Mouse (Mus musculus): ENCODE measurements around the gene Rptor. TPM values are rescaled to one million over a fixed set of nuclear protein-coding genes. Genes with fewer than 3 reads are reported as not detected.
"Not testable (repeated sequence)": the region's sequence is repeated elsewhere in the genome, so short reads cannot be mapped to it uniquely, and the experiment has no call there.

Gene Rptor
- total RNA-seq, 2 experiments from 2014 or later: 24.9 to 32.5 TPM

DNA sequence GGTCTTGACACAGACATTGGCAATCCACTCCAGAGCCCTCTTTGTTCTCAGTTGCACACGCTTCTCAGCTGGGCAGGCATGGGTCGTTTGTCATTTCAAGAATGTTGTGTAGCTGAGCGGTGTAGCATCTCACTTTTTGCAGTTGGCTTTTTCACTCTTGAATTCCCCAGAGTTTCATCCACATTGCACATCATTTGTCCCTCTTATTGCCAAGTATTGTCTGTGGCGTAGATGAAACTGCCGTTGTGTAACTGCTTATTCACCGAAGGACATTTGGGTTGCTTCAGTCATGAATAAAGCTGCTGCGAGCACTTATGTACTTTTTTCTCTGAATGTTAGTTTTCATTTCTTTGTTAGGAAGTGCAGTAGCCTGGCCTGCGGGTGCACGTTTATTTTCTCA, 37.8 kb downstream of the Rptor start:
- Histone ChIP-seq H3K4me3 (no peak overlapping the region), H3K27ac (no peak overlapping the region)
- intact Hi-C loops (cut with DNase I): no loop called here
- TF ChIP-seq CTCF (IDR thresholded peaks at IDR 0.05): no peak
- DNase-seq: no peak

- no peak overlapping the region for H3K4me3 ChIP-seq
- DNase-seq: peak; percentile 54
- no peak for TF ChIP-seq CTCF (IDR thresholded peaks at IDR 0.05)
- intact Hi-C loops (cut with DNase I): no loop called here
- no peak overlapping the region for H3K27ac ChIP-seq
These were observed 39.2 kb downstream of the Rptor start for GRCm38 (mm10) chr11:119641831-119642381.

DNA sequence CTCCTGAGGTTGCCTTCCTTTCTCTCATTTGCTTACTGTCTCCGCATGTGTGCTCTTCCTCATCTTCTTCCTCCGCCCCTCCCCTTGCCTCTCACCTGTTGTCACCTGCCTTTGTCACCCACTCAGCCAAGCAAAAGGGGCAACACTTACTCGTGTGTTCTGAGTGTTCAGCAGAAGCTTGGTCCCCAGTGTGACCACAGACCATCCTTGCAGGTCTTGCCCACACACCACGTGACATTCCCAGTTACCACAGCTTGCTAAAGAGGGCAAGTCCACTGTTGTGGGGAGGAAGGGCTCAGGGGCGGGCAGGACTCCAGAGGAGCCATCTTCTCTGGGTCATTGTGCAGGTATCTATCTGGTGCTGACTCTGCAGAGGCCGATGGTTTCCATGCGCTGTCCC, 40.6 kb downstream of the Rptor start:
- H3K4me3 ChIP-seq: no peak overlapping the region
- no peak for DNase-seq
- intact Hi-C loops (cut with DNase I): no loop called here
- TF ChIP-seq CTCF (IDR thresholded peaks at IDR 0.05): no peak
- no peak overlapping the region for H3K27ac ChIP-seq

DNA sequence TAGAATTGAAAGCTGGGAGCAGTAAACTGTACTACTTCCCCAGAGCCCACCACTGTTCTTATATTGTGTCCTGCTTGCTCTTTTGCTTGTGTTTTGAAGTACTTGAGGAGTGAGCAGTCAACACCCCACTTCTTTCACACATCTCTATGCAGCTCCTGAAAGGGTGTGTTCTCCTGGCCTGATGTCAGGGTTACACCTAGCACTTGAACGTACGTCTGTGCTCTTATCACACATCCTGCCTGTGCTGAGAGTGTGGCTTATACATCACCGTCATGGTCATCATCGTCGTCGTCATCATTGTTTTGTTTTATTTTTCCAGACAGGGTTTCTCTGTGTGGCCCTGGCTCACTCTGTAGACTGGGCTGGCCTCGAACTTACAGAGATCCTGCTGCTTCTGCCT, 41.4 kb downstream of the Rptor start:
- H3K27ac ChIP-seq: no peak overlapping the region
- no peak overlapping the region for H3K4me3 ChIP-seq
- no peak for DNase-seq
- intact Hi-C loops (cut with DNase I): no loop called here
- no peak for TF ChIP-seq CTCF (IDR thresholded peaks at IDR 0.05)

- no peak overlapping the region for H3K4me3 ChIP-seq
- H3K27ac ChIP-seq: no peak overlapping the region
- DNase-seq: no peak
- intact Hi-C loops (cut with DNase I): no loop called here
- no peak for TF ChIP-seq CTCF (IDR thresholded peaks at IDR 0.05)
These were observed 42.1 kb downstream of the Rptor start for GRCm38 (mm10) chr11:119644612-119645379.

DNA sequence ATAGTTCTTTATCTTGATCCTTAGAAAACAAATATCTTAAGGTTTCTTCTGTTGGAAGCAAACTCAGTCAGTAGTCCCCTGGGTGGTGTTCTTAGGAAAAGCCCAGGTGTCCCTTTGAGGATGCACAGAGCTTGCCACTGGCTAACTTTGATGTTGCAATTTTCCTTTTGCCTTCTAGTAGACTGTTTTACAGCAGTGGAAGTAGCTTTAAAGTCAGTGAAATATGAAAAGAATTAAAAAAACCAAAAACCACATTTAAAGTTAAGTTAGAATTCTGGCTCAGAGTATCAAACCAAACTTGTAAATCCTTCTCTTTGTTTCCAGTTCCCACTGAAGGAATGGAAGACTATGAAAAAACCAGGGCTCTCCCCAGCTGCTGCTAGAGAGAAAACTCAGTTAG, 47.8 kb downstream of the Rptor start:
- no peak for TF ChIP-seq CTCF (IDR thresholded peaks at IDR 0.05)
- Histone ChIP-seq H3K4me3 (no peak overlapping the region), H3K27ac (no peak overlapping the region)
- no peak for DNase-seq
- intact Hi-C loops (cut with DNase I): no loop called here

GRCm38 (mm10) chr11:119653336-119653735, 50.6 kb downstream of the Rptor start:
- Histone ChIP-seq H3K27ac (no peak overlapping the region), H3K4me3 (no peak overlapping the region)
- TF ChIP-seq CTCF (IDR thresholded peaks at IDR 0.05): no peak
- no peak for DNase-seq
- intact Hi-C loops (cut with DNase I): no loop called here

- DNase-seq: peak; percentile 56
- no peak for TF ChIP-seq CTCF (IDR thresholded peaks at IDR 0.05)
- intact Hi-C loops (cut with DNase I): no loop called here
- H3K27ac ChIP-seq: no peak overlapping the region
- H3K4me3 ChIP-seq: no peak overlapping the region
These were observed 54.8 kb downstream of the Rptor start for GRCm38 (mm10) chr11:119657534-119657933.

- Histone ChIP-seq H3K4me3 (no peak overlapping the region), H3K27ac (no peak overlapping the region)
- intact Hi-C loops (cut with DNase I): no loop called here
- no peak for TF ChIP-seq CTCF (IDR thresholded peaks at IDR 0.05)
- DNase-seq: no peak
These were observed 56.6 kb downstream of the Rptor start for GRCm38 (mm10) chr11:119659296-119659695.

- H3K4me3 ChIP-seq; intact Hi-C loops (cut with DNase I); DNase-seq: not testable (repeated sequence)
These were observed 58.8 kb downstream of the Rptor start for GRCm38 (mm10) chr11:119661479-119661878.

DNA sequence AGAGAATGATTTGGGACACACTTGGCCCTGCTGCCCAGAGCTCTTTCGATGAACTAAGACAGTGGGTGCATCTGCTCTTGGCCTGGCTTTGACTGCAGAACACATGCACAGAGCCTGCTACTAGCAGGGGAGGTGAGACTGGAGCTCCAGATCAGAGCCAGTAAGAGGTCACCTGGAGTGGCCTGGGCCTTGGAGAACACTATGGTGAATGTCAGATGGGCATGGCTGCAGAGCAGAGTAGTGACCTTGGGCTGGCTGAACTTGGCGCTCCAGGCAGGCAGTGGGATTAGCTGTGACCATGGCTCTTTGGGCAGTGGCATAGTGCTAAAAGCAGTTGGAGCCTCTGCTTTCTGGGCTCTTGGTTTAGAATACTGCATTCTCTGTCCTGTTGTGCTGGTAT, 61.2 kb downstream of the Rptor start:
- peak; percentile 71 for DNase-seq
- intact Hi-C loops (cut with DNase I): loop anchor here (2.0 kb wide), 1 partner anchor 39 kb away; no protein-coding TSS in a partner anchor
- H3K27ac ChIP-seq: peak overlapping the region; percentile 83
- no peak overlapping the region for H3K4me3 ChIP-seq
- TF ChIP-seq CTCF (IDR thresholded peaks at IDR 0.05): no peak

More at GRCm38 (mm10) chr11:119661479-119661878, 58.8 kb downstream of the Rptor start:
- H3K27ac ChIP-seq: not testable (repeated sequence)

DNA sequence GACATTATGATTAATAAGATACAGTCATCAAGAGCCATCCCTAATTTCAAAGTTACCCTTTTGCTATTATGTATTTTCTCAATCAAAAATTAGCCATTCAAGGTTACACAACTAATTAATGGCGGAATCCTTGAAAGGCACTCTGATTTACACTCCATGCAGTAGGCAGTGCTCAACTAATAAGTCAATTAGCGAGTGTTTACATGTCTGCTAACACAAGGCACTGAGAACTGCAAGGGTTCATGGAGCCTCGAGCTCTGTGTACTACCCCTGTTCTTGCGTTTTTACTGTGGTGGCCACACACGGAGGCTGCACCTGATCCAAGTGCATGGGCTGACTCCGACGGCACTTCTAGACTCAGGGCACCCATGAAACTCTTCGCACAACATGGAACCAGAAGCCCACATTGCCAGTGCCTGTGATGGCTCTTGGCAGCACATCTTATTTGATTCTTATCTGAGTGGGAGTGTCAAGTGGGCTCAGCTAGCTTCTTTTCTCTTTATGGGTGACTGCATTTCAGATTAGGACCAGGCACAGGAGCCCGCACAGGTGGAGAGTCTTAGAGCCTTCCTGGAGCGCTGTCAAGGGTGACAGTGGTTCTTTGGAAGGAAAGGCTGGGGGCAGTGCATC, 62.1 kb downstream of the Rptor start:
- DNase-seq: no peak
- Histone ChIP-seq H3K27ac (peak overlapping the region; percentile 83), H3K4me3 (no peak overlapping the region)
- TF ChIP-seq CTCF (IDR thresholded peaks at IDR 0.05): no peak
- intact Hi-C loops (cut with DNase I): no loop called here

- no peak for DNase-seq
- Histone ChIP-seq H3K4me3 (no peak overlapping the region), H3K27ac (peak overlapping the region; percentile 85)
- intact Hi-C loops (cut with DNase I): no loop called here
- no peak for TF ChIP-seq CTCF (IDR thresholded peaks at IDR 0.05)
These were observed 62.6 kb downstream of the Rptor start for GRCm38 (mm10) chr11:119665308-119665702.

Data from gastrocnemius, adult 2 months (tissue).